Mouse (Mus musculus) kidney, embryonic 16.5 days (tissue): ENCODE data around the gene Soat2. TPM values are rescaled to one million over a fixed set of nuclear protein-coding genes. Genes with fewer than 3 reads are reported as not detected.
A peak's percentile ranks its signal among the peaks of the same experiment; 100 is the strongest.

Source experiments
- ATAC-seq: fragments of 200-750 bp; cut with Nextera tagmentation; 2 replicates; pipeline ENCODE4 v1.8.0; 2017; ENCODE audit warnings: moderate TSS enrichment; ENCODE audit not compliant: low FRiP score, low TSS enrichment
- H3K27ac ChIP-seq: fragments of 300-500 bp; sonication (generic); 2 replicates; pipeline ENCODE4 v1.5.1; 2014; ENCODE audit warnings: low read length
- H3K27me3 ChIP-seq: fragments of 300-500 bp; sonication (generic); 2 replicates; pipeline ENCODE4 v1.6.1; 2014; ENCODE audit warnings: low read length, control low read depth, mixed read lengths; ENCODE audit not compliant: insufficient read depth
- H3K36me3 ChIP-seq: fragments of 300-500 bp; sonication (generic); 2 replicates; pipeline ENCODE4 v1.6.1; 2014; ENCODE audit warnings: low read length, control low read depth, mixed read lengths; ENCODE audit not compliant: insufficient read depth
- H3K4me1 ChIP-seq: fragments of 300-500 bp; sonication (generic); 2 replicates; pipeline ENCODE4 v1.6.1; 2014; ENCODE audit warnings: low read length, control low read depth, mixed read lengths; ENCODE audit not compliant: insufficient read depth
- H3K4me2 ChIP-seq: fragments of 300-500 bp; sonication (generic); replicated peaks from 2 replicates; pipeline ENCODE4 v1.6.1; 2014; ENCODE audit warnings: low read depth, low read length
- H3K4me3 ChIP-seq: fragments of 300-500 bp; sonication (generic); 2 replicates; pipeline ENCODE4 v1.5.1; 2014; ENCODE audit warnings: mild to moderate bottlenecking, low read length
- H3K9ac ChIP-seq: fragments of 300-500 bp; sonication (generic); replicated peaks from 2 replicates; pipeline ENCODE4 v1.6.1; 2014; ENCODE audit warnings: low read length
- H3K9me3 ChIP-seq: fragments of 300-500 bp; sonication (generic); 2 replicates; pipeline ENCODE4 v1.6.1; 2016; ENCODE audit warnings: low read length, control low read depth
- WGBS: fragments of 180-500 bp; shearing (Covaris S2); extraction: QIAGEN DNeasy Blood & Tissue Kit; methylation state at CpG from one replicate; pipeline ENCODE4 v1.1.7; 2014; 5-methylcytosine and 5-hydroxymethylcytosine counted together
- polyA plus RNA-seq: library from polyadenylated mRNA; unstranded; fragments of >200 nt; fragmentation: Nextera tagmentation; extraction: Ambion mirVana; gene quantifications from 2 replicates; pipeline ENCODE4 v1.2.1, GENCODE M21; 2015

Gene Soat2
- polyA plus RNA-seq, 1 experiment from 2014 or later = 0.41 TPM

- ATAC-seq = no peak
- Histone ChIP-seq H3K4me1 (peaks cover 25% of the 10 kb centered on the region), H3K4me2 (no peak overlapping the region), H3K27ac (no peak overlapping the region), H3K27me3 (no peaks in the 10 kb centered on the region), H3K9ac (no peak overlapping the region), H3K9me3 (no peaks in the 10 kb centered on the region), H3K4me3 (no peak overlapping the region), H3K36me3 (peaks cover 70% of the 10 kb centered on the region)
- WGBS = 74% methylated on average over 8 of the region's 8 CpGs
These were observed 37.5 kb upstream of the Soat2 start for GRCm38 (mm10) chr15:102112827-102113226.

GRCm38 (mm10) chr15:102113674-102114073, 36.7 kb upstream of the Soat2 start:
- Histone ChIP-seq H3K4me2 (no peak overlapping the region), H3K4me3 (no peak overlapping the region), H3K4me1 (peaks cover 23% of the 10 kb centered on the region), H3K27me3 (no peaks in the 10 kb centered on the region), H3K27ac (no peak overlapping the region), H3K9me3 (no peaks in the 10 kb centered on the region), H3K9ac (no peak overlapping the region), H3K36me3 (peaks cover 73% of the 10 kb centered on the region)
- 81% methylated on average over 4 of the region's 4 CpGs for WGBS
- ATAC-seq = no peak

- Histone ChIP-seq H3K4me3 (no peak overlapping the region), H3K9me3 (no peaks in the 10 kb centered on the region), H3K4me1 (peaks cover 14% of the 10 kb centered on the region), H3K27me3 (no peaks in the 10 kb centered on the region), H3K4me2 (no peak overlapping the region), H3K9ac (no peak overlapping the region), H3K36me3 (peaks cover 75% of the 10 kb centered on the region), H3K27ac (no peak overlapping the region)
- no peak for ATAC-seq
- 85% methylated on average over 7 of the region's 7 CpGs for WGBS
These were observed 35.6 kb upstream of the Soat2 start for GRCm38 (mm10) chr15:102114651-102115260.

GRCm38 (mm10) chr15:102115731-102116231, 34.5 kb upstream of the Soat2 start:
- no peak overlapping the region for H3K4me3 ChIP-seq
- H3K27ac ChIP-seq = no peak overlapping the region
- H3K4me2 ChIP-seq = no peak overlapping the region
- H3K9ac ChIP-seq = no peak overlapping the region
- WGBS = 78% methylated on average over 9 of the region's 9 CpGs
- H3K27me3 ChIP-seq = no peaks in the 10 kb centered on the region
- H3K4me1 ChIP-seq = peaks cover 6% of the 10 kb centered on the region
- H3K9me3 ChIP-seq = no peaks in the 10 kb centered on the region
- H3K36me3 ChIP-seq = peaks cover 66% of the 10 kb centered on the region
- ATAC-seq = no peak

- H3K9ac ChIP-seq = no peak overlapping the region
- no peak for ATAC-seq
- no peaks in the 10 kb centered on the region for H3K4me1 ChIP-seq
- peaks cover 57% of the 10 kb centered on the region for H3K36me3 ChIP-seq
- no peak overlapping the region for H3K4me2 ChIP-seq
- 71% methylated on average over 11 of the region's 11 CpGs for WGBS
- no peak overlapping the region for H3K4me3 ChIP-seq
- 0 out of 2 replicates have a peak overlapping the region, but pooled peaks have one; percentile 11 for H3K27ac ChIP-seq
- H3K27me3 ChIP-seq = no peaks in the 10 kb centered on the region
- H3K9me3 ChIP-seq = no peaks in the 10 kb centered on the region
These were observed 33.4 kb upstream of the Soat2 start for GRCm38 (mm10) chr15:102116753-102117415.

- H3K9ac ChIP-seq = no peak overlapping the region
- no peaks in the 10 kb centered on the region for H3K9me3 ChIP-seq
- WGBS = 54% methylated on average over 19 of the region's 19 CpGs
- peak; percentile 49 for ATAC-seq
- H3K4me1 ChIP-seq = no peaks in the 10 kb centered on the region
- no peak overlapping the region for H3K4me3 ChIP-seq
- H3K36me3 ChIP-seq = peaks cover 60% of the 10 kb centered on the region
- no peak overlapping the region for H3K27ac ChIP-seq
- no peaks in the 10 kb centered on the region for H3K27me3 ChIP-seq
- no peak overlapping the region for H3K4me2 ChIP-seq
These were observed 32.6 kb upstream of the Soat2 start for GRCm38 (mm10) chr15:102117461-102118443.

GRCm38 (mm10) chr15:102118591-102118990, 31.7 kb upstream of the Soat2 start:
- no peaks in the 10 kb centered on the region for H3K27me3 ChIP-seq
- WGBS = 86% methylated on average over 4 of the region's 4 CpGs
- ATAC-seq = no peak
- no peak overlapping the region for H3K4me2 ChIP-seq
- no peak overlapping the region for H3K4me3 ChIP-seq
- H3K4me1 ChIP-seq = no peaks in the 10 kb centered on the region
- H3K9me3 ChIP-seq = no peaks in the 10 kb centered on the region
- H3K36me3 ChIP-seq = peaks cover 56% of the 10 kb centered on the region
- no peak overlapping the region for H3K27ac ChIP-seq
- H3K9ac ChIP-seq = peak overlapping the region; percentile 22; the same call in 1 of the 2 replicates

- WGBS = 82% methylated on average over 8 of the region's 8 CpGs
- Histone ChIP-seq H3K4me2 (no peak overlapping the region), H3K4me3 (no peak overlapping the region), H3K4me1 (no peaks in the 10 kb centered on the region), H3K27me3 (no peaks in the 10 kb centered on the region), H3K36me3 (peaks cover 49% of the 10 kb centered on the region), H3K9me3 (no peaks in the 10 kb centered on the region), H3K27ac (no peak overlapping the region), H3K9ac (no peak overlapping the region)
- no peak for ATAC-seq
These were observed 31.1 kb upstream of the Soat2 start for GRCm38 (mm10) chr15:102119121-102119830.

GRCm38 (mm10) chr15:102119831-102120170, 30.5 kb upstream of the Soat2 start:
- Histone ChIP-seq H3K27me3 (no peaks in the 10 kb centered on the region), H3K27ac (no peak overlapping the region), H3K9ac (no peak overlapping the region), H3K9me3 (no peaks in the 10 kb centered on the region), H3K4me3 (no peak overlapping the region), H3K36me3 (peaks cover 44% of the 10 kb centered on the region), H3K4me1 (no peaks in the 10 kb centered on the region), H3K4me2 (no peak overlapping the region)
- WGBS = 82% methylated on average over 2 of the region's 2 CpGs
- ATAC-seq = no peak
